Mouse (Mus musculus): Measurements from ENCODE around the gene Tsc22d3. TPM values are rescaled to one million over a fixed set of nuclear protein-coding genes. Genes with fewer than 3 reads are reported as not detected.

The Tsc22d3 gene
- polyA plus RNA-seq, 1 experiment from 2014 or later = 115 TPM

GRCm38 (mm10) chrX:140591176-140591575 is 9.3 kb downstream of the Tsc22d3 start:
- H3K27me3 ChIP-seq = peaks cover 51% of the 10 kb centered on the region
- WGBS = 78% methylated on average over 3 of the region's 3 CpGs
- H3K36me3 ChIP-seq = no peaks in the 10 kb centered on the region
- H3K4me2 ChIP-seq = no peak overlapping the region
- no peak overlapping the region for H3K4me3 ChIP-seq (replicated peaks)
- H3K9me3 ChIP-seq = no peaks in the 10 kb centered on the region
- no peak for ATAC-seq (ENCODE audit: insufficient number of reproducible peaks, insufficient read depth, low FRiP score, low TSS enrichment, low read depth)
- H3K9ac ChIP-seq (replicated peaks) = no peak overlapping the region
- H3K27ac ChIP-seq = no peak overlapping the region
- H3K4me1 ChIP-seq (replicated peaks) = no peaks in the 10 kb centered on the region

- Histone ChIP-seq H3K27ac (no peak overlapping the region), H3K9me3 (no peaks in the 10 kb centered on the region), H3K36me3 (no peaks in the 10 kb centered on the region), H3K4me2 (no peak overlapping the region), H3K4me1 (replicated peaks) (no peaks in the 10 kb centered on the region), H3K9ac (replicated peaks) (no peak overlapping the region), H3K27me3 (peaks cover 47% of the 10 kb centered on the region), H3K4me3 (replicated peaks) (no peak overlapping the region)
- no peak for ATAC-seq (ENCODE audit: insufficient number of reproducible peaks, insufficient read depth, low FRiP score, low TSS enrichment, low read depth)
- 74% methylated on average over 2 of the region's 2 CpGs for WGBS
Measured at GRCm38 (mm10) chrX:140590142-140590541, 10.3 kb downstream of the Tsc22d3 start.

- no peak overlapping the region for H3K27ac ChIP-seq
- H3K4me3 ChIP-seq (replicated peaks) = no peak overlapping the region
- ATAC-seq (ENCODE audit: insufficient number of reproducible peaks, insufficient read depth, low FRiP score, low TSS enrichment, low read depth) = no peak
- no peaks in the 10 kb centered on the region for H3K36me3 ChIP-seq
- peaks cover 49% of the 10 kb centered on the region for H3K27me3 ChIP-seq
- no peaks in the 10 kb centered on the region for H3K4me1 ChIP-seq (replicated peaks)
- no peak overlapping the region for H3K9ac ChIP-seq (replicated peaks)
- H3K4me2 ChIP-seq = no peak overlapping the region
- WGBS = 63% methylated on average over 4 of the region's 4 CpGs
- no peaks in the 10 kb centered on the region for H3K9me3 ChIP-seq
Measured at GRCm38 (mm10) chrX:140589194-140589751, 11.2 kb downstream of the Tsc22d3 start.

DNA sequence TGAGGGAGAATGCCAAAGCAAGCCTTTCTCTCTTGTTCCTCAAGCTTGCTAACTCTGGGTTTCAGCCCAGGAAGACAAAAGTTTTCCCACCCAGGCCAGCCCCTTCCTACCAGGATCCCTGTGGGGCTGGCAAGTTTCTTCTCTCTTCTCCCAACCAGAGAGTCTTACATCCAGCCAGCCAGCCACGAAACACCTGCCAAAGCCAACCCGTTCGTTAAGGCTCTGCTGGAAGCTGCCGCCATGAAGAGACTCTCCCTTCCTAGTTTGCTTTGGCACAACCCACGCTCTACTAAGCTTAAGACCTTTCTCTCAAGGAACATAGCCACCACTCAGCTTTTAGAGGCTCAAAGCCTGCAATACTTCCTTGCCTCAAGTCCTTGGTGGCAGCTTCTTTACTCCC is 11.9 kb downstream of the Tsc22d3 start:
- no peak overlapping the region for H3K4me3 ChIP-seq (replicated peaks)
- H3K9ac ChIP-seq (replicated peaks) = no peak overlapping the region
- H3K9me3 ChIP-seq = no peaks in the 10 kb centered on the region
- no peak overlapping the region for H3K27ac ChIP-seq
- no peak for ATAC-seq (ENCODE audit: insufficient number of reproducible peaks, insufficient read depth, low FRiP score, low TSS enrichment, low read depth)
- no peaks in the 10 kb centered on the region for H3K36me3 ChIP-seq
- H3K4me1 ChIP-seq (replicated peaks) = no peaks in the 10 kb centered on the region
- no peak overlapping the region for H3K4me2 ChIP-seq
- peaks cover 54% of the 10 kb centered on the region for H3K27me3 ChIP-seq
- WGBS = 74% methylated on average over 5 of the region's 5 CpGs

DNA sequence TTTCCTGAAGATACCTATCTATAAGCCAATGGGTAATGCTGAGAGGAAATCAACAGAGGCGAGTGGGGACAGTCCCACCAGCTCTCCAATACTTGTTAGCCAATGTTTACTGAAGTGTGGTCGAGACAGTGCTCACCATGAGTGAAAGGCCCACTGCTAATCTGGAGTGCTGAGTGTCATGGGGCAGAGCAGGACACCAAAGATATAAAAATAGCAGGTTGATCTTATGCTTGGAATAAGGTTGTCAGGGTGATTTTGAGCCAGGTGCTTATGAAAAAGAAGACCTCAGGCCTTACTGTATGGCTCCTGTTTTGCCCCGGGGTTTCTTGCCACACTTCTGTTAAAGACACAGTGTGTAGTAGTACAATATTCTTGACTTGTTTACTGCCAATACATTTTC is 20.0 kb downstream of the Tsc22d3 start:
- H3K27me3 ChIP-seq = peaks cover 56% of the 10 kb centered on the region
- 82% methylated on average over 3 of the region's 3 CpGs for WGBS

DNA sequence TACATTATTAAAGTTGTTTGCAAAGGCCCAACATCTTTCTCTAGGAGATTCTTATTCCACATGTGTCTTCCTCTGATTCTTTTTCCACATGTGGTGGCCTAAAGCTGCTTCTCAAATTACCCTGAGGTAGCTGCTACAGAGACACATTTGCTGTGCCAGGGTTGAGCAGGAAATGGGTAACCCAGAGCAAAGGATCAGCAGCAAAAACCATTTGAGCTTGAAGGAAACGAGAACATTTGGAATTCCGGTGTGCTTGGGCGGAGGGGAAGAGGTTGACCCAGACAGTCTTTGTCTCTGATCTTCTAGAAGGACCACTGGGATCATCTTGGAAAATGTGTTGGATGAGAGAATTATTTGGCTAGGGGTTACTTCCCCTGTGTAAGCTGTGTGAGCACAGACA is 24.8 kb downstream of the Tsc22d3 start:
- no peak for ATAC-seq (ENCODE audit: insufficient number of reproducible peaks, insufficient read depth, low FRiP score, low TSS enrichment, low read depth)
- no peaks in the 10 kb centered on the region; the same call in 1 of the 2 replicates for H3K4me1 ChIP-seq (replicated peaks)
- no peaks in the 10 kb centered on the region for H3K36me3 ChIP-seq
- H3K9me3 ChIP-seq = no peaks in the 10 kb centered on the region
- H3K4me2 ChIP-seq = no peak overlapping the region
- no peak overlapping the region for H3K27ac ChIP-seq
- WGBS = 56% methylated on average over 3 of the region's 3 CpGs
- no peak overlapping the region for H3K9ac ChIP-seq (replicated peaks)
- H3K27me3 ChIP-seq = peaks cover 53% of the 10 kb centered on the region
- no peak overlapping the region for H3K4me3 ChIP-seq (replicated peaks)

More for the DNA sequence above, 20.0 kb downstream of the Tsc22d3 start:
- Histone ChIP-seq H3K36me3 (no peaks in the 10 kb centered on the region), H3K4me2 (no peak overlapping the region), H3K9ac (replicated peaks) (no peak overlapping the region), H3K9me3 (no peaks in the 10 kb centered on the region), H3K27ac (no peak overlapping the region), H3K4me1 (replicated peaks) (no peaks in the 10 kb centered on the region), H3K4me3 (replicated peaks) (no peak overlapping the region)
- ATAC-seq (ENCODE audit: insufficient number of reproducible peaks, insufficient read depth, low FRiP score, low TSS enrichment, low read depth) = no peak

- no peak overlapping the region for H3K9ac ChIP-seq (replicated peaks)
- H3K4me1 ChIP-seq (replicated peaks) = no peaks in the 10 kb centered on the region; the same call in 1 of the 2 replicates
- H3K36me3 ChIP-seq = no peaks in the 10 kb centered on the region
- H3K27me3 ChIP-seq = peaks cover 54% of the 10 kb centered on the region
- H3K9me3 ChIP-seq = no peaks in the 10 kb centered on the region
- no peak overlapping the region for H3K27ac ChIP-seq
- no peak overlapping the region for H3K4me2 ChIP-seq
- H3K4me3 ChIP-seq (replicated peaks) = no peak overlapping the region
- ATAC-seq (ENCODE audit: insufficient number of reproducible peaks, insufficient read depth, low FRiP score, low TSS enrichment, low read depth) = no peak
- WGBS = 65% methylated on average over 1 of the region's 1 CpGs
Measured at GRCm38 (mm10) chrX:140575200-140575599, 25.3 kb downstream of the Tsc22d3 start.

DNA sequence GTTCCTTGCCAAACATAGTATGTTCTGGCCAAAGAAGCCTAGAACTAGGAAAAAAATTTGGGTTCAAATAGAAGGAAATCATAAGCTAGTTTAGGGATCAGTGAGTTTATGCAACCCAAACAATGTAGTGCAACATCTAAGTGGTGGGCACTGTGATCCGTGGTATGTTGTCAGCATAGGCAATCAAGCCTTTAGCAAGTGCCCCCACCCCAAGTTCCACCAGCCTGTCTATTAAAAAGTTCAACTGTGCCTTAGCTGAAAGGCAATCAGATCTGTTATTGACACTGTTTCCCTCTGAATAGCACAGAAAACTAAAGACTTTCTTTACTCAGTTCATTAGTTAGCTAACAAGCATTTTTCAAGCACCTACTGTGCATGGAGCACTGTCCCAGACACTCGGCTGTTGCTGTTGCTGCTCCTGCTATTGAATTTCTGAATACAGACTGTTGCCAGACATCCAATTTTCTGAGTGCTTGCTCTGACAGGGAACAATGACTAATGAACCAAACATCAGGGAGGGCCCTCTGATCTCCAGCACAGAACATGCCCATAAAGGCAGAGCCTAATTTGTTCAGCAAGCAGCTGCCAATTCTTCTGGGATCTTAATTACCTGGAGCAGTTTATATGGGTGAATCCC is 27.6 kb downstream of the Tsc22d3 start:
- WGBS = 34% methylated on average over 2 of the region's 2 CpGs
- no peak overlapping the region for H3K9ac ChIP-seq (replicated peaks)
- no peak for ATAC-seq (ENCODE audit: insufficient number of reproducible peaks, insufficient read depth, low FRiP score, low TSS enrichment, low read depth)
- H3K27ac ChIP-seq = peak overlapping the region; percentile 12; the same call in 1 of the 2 replicates
- no peaks in the 10 kb centered on the region for H3K36me3 ChIP-seq
- no peak overlapping the region for H3K4me2 ChIP-seq
- no peak overlapping the region for H3K4me3 ChIP-seq (replicated peaks)
- no peaks in the 10 kb centered on the region; the same call in 1 of the 2 replicates for H3K4me1 ChIP-seq (replicated peaks)
- H3K27me3 ChIP-seq = peaks cover 65% of the 10 kb centered on the region
- no peaks in the 10 kb centered on the region for H3K9me3 ChIP-seq

DNA sequence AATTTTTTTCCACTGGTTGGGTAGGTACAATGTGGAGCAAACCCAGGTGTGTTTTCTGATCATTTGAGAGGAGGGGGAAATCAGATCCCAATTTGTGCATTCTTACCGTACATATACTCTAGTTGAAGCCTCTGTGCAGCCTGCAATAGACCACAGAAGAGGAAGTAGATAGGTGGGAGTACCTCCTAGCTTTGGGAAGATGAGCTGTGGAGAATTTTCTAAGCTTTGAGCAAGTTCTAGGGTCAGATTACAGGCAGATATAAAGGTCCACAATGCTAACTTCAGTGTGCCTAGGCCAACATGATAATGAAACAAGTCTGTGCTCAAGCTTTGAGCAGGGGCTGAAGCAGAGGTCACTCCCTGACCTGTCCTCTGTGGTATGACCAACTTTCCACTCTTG is 30.9 kb downstream of the Tsc22d3 start:
- no peaks in the 10 kb centered on the region for H3K9me3 ChIP-seq
- peaks cover 66% of the 10 kb centered on the region for H3K27me3 ChIP-seq
- H3K4me1 ChIP-seq (replicated peaks) = no peaks in the 10 kb centered on the region; the same call in 1 of the 2 replicates
- H3K9ac ChIP-seq (replicated peaks) = no peak overlapping the region
- H3K27ac ChIP-seq = no peak overlapping the region
- 80% methylated on average over 1 of the region's 1 CpGs for WGBS
- ATAC-seq (ENCODE audit: insufficient number of reproducible peaks, insufficient read depth, low FRiP score, low TSS enrichment, low read depth) = no peak
- no peak overlapping the region for H3K4me2 ChIP-seq
- no peak overlapping the region for H3K4me3 ChIP-seq (replicated peaks)
- H3K36me3 ChIP-seq = no peaks in the 10 kb centered on the region

DNA sequence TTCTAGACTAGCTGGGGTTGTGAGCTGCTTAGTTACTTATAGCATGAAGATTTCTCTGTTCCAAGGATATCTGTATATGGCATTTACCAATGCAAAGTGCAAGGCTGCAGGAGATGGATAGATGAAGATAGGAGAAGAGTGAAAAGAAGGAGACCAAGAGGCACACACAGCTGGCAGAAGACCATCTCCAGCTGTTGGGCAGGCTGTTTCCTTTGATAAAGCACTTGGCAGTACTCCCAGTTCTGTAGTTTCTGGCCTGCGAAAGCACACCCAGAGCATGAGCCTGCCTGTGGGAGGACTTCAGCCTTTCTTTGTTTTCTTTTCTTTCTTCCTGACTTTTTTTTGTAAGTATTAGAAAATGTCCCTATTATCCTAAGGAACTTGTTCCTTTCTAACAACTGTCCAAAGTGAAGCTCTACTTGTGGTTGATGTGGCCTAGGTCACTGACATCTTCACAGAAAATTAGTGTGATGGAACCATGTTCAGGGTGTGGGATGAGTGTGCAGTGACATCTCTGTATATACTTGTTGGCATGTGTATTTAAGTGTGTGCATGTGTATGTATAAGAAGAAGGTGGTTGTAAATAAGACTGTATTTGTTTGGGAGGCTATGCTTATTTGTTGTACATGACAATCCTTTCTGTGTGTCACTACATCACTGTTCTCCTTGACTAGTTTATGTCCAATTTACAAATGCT is 32.6 kb downstream of the Tsc22d3 start:
- peaks cover 63% of the 10 kb centered on the region for H3K27me3 ChIP-seq
- no peak overlapping the region for H3K4me2 ChIP-seq
- H3K36me3 ChIP-seq = no peaks in the 10 kb centered on the region
- WGBS = 68% methylated on average over 1 of the region's 1 CpGs
- no peak overlapping the region for H3K4me3 ChIP-seq (replicated peaks)
- H3K9me3 ChIP-seq = no peaks in the 10 kb centered on the region
- no peak overlapping the region for H3K27ac ChIP-seq
- H3K9ac ChIP-seq (replicated peaks) = no peak overlapping the region
- no peaks in the 10 kb centered on the region; the same call in 1 of the 2 replicates for H3K4me1 ChIP-seq (replicated peaks)
- no peak for ATAC-seq (ENCODE audit: insufficient number of reproducible peaks, insufficient read depth, low FRiP score, low TSS enrichment, low read depth)

DNA sequence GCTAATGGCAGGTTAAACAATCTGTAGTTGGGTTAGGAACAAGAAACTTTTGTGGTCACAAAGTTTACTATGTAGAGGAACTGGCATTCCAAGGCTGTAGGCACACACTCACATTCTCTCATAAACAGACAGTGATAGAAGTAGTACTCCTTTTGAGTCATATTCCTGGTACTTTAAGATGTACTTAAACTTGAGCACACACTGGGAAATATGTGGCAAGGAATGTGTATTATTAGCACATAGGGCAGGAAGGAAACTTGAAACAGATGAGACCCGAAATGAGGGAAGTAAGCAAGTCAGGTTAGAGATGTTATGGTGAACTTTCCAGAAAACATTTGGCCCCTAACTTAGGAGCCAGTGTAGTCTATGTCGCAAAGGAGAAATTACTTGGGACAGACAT is 34.7 kb downstream of the Tsc22d3 start:
- no peak overlapping the region for H3K4me2 ChIP-seq
- 86% methylated on average over 2 of the region's 2 CpGs for WGBS
- no peaks in the 10 kb centered on the region for H3K9me3 ChIP-seq
- H3K36me3 ChIP-seq = no peaks in the 10 kb centered on the region
- H3K9ac ChIP-seq (replicated peaks) = no peak overlapping the region
- no peaks in the 10 kb centered on the region for H3K4me1 ChIP-seq (replicated peaks)
- H3K27me3 ChIP-seq = peaks cover 62% of the 10 kb centered on the region
- H3K4me3 ChIP-seq (replicated peaks) = no peak overlapping the region
- no peak overlapping the region for H3K27ac ChIP-seq
- ATAC-seq (ENCODE audit: insufficient number of reproducible peaks, insufficient read depth, low FRiP score, low TSS enrichment, low read depth) = no peak
